Mouse (Mus musculus) CH12.LX (cell line): ENCODE measurements at regions not wholly inside any gene's neighbourhood (a gene's known extent, or its start where the extent isn't known, plus 50 kb on each side); places are given as distances from the start of the nearest gene placed in this dataset.

Experiments
- DNase-seq: peaks from one replicate; pipeline ENCODE4 v3.0.0-alpha.2; 2013; ENCODE audit errors: extremely low read depth
- H3K27ac ChIP-seq: 2 replicates; pipeline ENCODE4 v1.5.1; 2012; ENCODE audit warnings: low read depth, mild to moderate bottlenecking, control low read depth, moderate library complexity; ENCODE audit not compliant: insufficient read depth
- H3K27me3 ChIP-seq: replicated peaks from 2 replicates; pipeline ENCODE3; 2012; ENCODE audit warnings: inconsistent platforms
- H3K36me3 ChIP-seq, 2 experiments: replicated peaks in 1 of 2; 2 replicates each; pipeline versions ENCODE3 to v1.6.1; 2012; ENCODE audit warnings: inconsistent platforms in 1 of 2, low read length in 1 of 2, mild to moderate bottlenecking in 1 of 2, mixed read lengths in 1 of 2, moderate library complexity in 1 of 2; ENCODE audit not compliant: control insufficient read depth in 1 of 2, insufficient read depth in 1 of 2
- H3K4me1 ChIP-seq, 2 experiments: 2 replicates each; pipeline ENCODE4 v1.6.1; 2012; ENCODE audit warnings: inconsistent platforms in 1 of 2, moderate library complexity in 1 of 2; ENCODE audit not compliant: insufficient read depth in 2 of 2, control insufficient read depth in 1 of 2
- H3K4me2 ChIP-seq: 2 replicates; pipeline ENCODE4 v1.6.1; 2012; ENCODE audit warnings: low read depth, mild to moderate bottlenecking, control low read depth; ENCODE audit not compliant: poor library complexity, insufficient read depth, severe bottlenecking
- H3K4me3 ChIP-seq, 3 experiments: fragments of 150-350 bp in 1 of 3; sonication (generic) in 1 of 3; replicated peaks in 1 of 3; 2 replicates each; pipeline versions ENCODE3 to v1.5.1; 2011 to 2012; ENCODE audit warnings: low read depth in 2 of 3, low read length in 2 of 3, mild to moderate bottlenecking in 2 of 3, moderate library complexity in 2 of 3, control low read depth in 1 of 3, improper control_type of control experiment in 1 of 3, inconsistent platforms in 1 of 3, mixed read lengths in 1 of 3; ENCODE audit not compliant: poor library complexity in 1 of 3
- H3K79me2 ChIP-seq: replicated peaks from 2 replicates; pipeline ENCODE4 v1.6.1; 2012; ENCODE audit warnings: mild to moderate bottlenecking, moderate library complexity; ENCODE audit not compliant: control insufficient read depth, poor library complexity, insufficient read depth, severe bottlenecking; ENCODE audit errors: extremely low read depth
- H3K9ac ChIP-seq: 2 replicates; pipeline ENCODE4 v1.6.1; 2012; ENCODE audit warnings: low read depth, mild to moderate bottlenecking, control low read depth, moderate library complexity; ENCODE audit not compliant: insufficient read depth
- H3K9me3 ChIP-seq: replicated peaks from 2 replicates; pipeline ENCODE3; 2012; ENCODE audit warnings: low read length, inconsistent platforms, mixed read lengths
- BHLHE40 ChIP-seq: IDR thresholded peaks from 2 replicates; pipeline ENCODE4 v1.6.1; 2011; ENCODE audit warnings: mild to moderate bottlenecking, low read depth, low read length, improper control_type of control experiment
- CHD2 ChIP-seq: IDR thresholded peaks from 2 replicates; pipeline ENCODE4 v1.6.1; 2011; ENCODE audit warnings: low read length, improper control_type of control experiment
- GABPA ChIP-seq: IDR thresholded peaks from 2 replicates; pipeline ENCODE4 v1.6.1; 2012; ENCODE audit warnings: low read depth, low read length, improper control_type of control experiment, inconsistent platforms; ENCODE audit not compliant: insufficient replicate concordance
- HCFC1 ChIP-seq: IDR thresholded peaks from 2 replicates; pipeline ENCODE4 v1.6.1; 2012; ENCODE audit warnings: low read depth, mild to moderate bottlenecking, inconsistent platforms, low read length, improper control_type of control experiment
- JUN ChIP-seq: IDR thresholded peaks from 2 replicates; pipeline ENCODE4 v1.6.1; 2011; ENCODE audit warnings: low read depth, mild to moderate bottlenecking, low read length, improper control_type of control experiment, moderate library complexity; ENCODE audit not compliant: insufficient read depth
- JUND ChIP-seq: conservative IDR thresholded peaks from 2 replicates; pipeline ENCODE4 v1.6.1; 2011; ENCODE audit warnings: low read depth, low read length, improper control_type of control experiment
- KAT2A ChIP-seq: IDR thresholded peaks from 2 replicates; pipeline ENCODE4 v1.6.1; 2012; ENCODE audit warnings: low read length, improper control_type of control experiment, inconsistent platforms; ENCODE audit not compliant: insufficient replicate concordance
- MEF2A ChIP-seq: IDR thresholded peaks from 2 replicates; pipeline ENCODE4 v1.6.1; 2014; ENCODE audit warnings: low read depth, mild to moderate bottlenecking, inconsistent platforms, low read length, improper control_type of control experiment, borderline replicate concordance
- NRF1 ChIP-seq: IDR thresholded peaks from 2 replicates; pipeline ENCODE4 v1.6.1; 2014; ENCODE audit warnings: low read depth, mild to moderate bottlenecking, inconsistent platforms, low read length, improper control_type of control experiment, moderate library complexity
- RAD21 ChIP-seq: IDR thresholded peaks from 2 replicates; pipeline ENCODE4 v1.6.1; 2011; ENCODE audit warnings: low read depth, mild to moderate bottlenecking, low read length, improper control_type of control experiment, moderate library complexity
- UBTF ChIP-seq: IDR thresholded peaks from 2 replicates; pipeline ENCODE4 v1.6.1; 2012; ENCODE audit warnings: low read depth, mild to moderate bottlenecking, inconsistent platforms, low read length, improper control_type of control experiment, moderate library complexity
- USF1 ChIP-seq: IDR thresholded peaks from 2 replicates; pipeline ENCODE4 v1.6.1; 2014; ENCODE audit warnings: low read depth, mild to moderate bottlenecking, inconsistent platforms, low read length, improper control_type of control experiment
- ZNF384 ChIP-seq: IDR thresholded peaks from 2 replicates; pipeline ENCODE4 v1.6.1; 2012; ENCODE audit warnings: low read depth, low read length, improper control_type of control experiment, inconsistent platforms
- dilution Hi-C: fragments of 300-500 bp; cut with MboI; formaldehyde crosslinking; loops from 2 replicates; pipeline ENCODE4 v1.14.3; 2020; ENCODE audit warnings: low sequenced_read_pairs; ENCODE audit not compliant: extremely low pct_unique_long_range_greater_than_20kb, extremely low pct_ligation_motif_present
- in situ Hi-C: fragments of 300-500 bp; cut with MboI; formaldehyde crosslinking; loops from 3 replicates; pipeline ENCODE4 v1.14.3; 2019; ENCODE audit warnings: low sequenced_read_pairs, low pct_ligation_motif_present, low pct_unique_long_range_greater_than_20kb, mixed read lengths

- Histone ChIP-seq H3K36me3 (no peaks in the 10 kb centered on the region), H3K27me3 (no peaks in the 10 kb centered on the region), H3K9me3 (no peaks in the 10 kb centered on the region), H3K4me1 (peaks cover 0 to 7% of the 10 kb centered on the region in 2 experiments; a peak in 2 of 4 replicates), H3K9ac (no peak overlapping the region), H3K4me2 (no peak overlapping the region), H3K27ac (no peak overlapping the region), H3K79me2 (no peaks in the 10 kb centered on the region), H3K4me3 (no peak overlapping the region)
- in situ Hi-C loops (no loop called here), dilution Hi-C loops (no loop called here)
- no peak for DNase-seq
- no peak for TF ChIP-seq JUND
- TF ChIP-seq ZNF384 = no peak
- TF ChIP-seq JUN = no peak
- TF ChIP-seq HCFC1 = no peak
Observed at GRCm38 (mm10) chr3:38360974-38361373, 123.7 kb downstream of the Ankrd50 start.

DNA sequence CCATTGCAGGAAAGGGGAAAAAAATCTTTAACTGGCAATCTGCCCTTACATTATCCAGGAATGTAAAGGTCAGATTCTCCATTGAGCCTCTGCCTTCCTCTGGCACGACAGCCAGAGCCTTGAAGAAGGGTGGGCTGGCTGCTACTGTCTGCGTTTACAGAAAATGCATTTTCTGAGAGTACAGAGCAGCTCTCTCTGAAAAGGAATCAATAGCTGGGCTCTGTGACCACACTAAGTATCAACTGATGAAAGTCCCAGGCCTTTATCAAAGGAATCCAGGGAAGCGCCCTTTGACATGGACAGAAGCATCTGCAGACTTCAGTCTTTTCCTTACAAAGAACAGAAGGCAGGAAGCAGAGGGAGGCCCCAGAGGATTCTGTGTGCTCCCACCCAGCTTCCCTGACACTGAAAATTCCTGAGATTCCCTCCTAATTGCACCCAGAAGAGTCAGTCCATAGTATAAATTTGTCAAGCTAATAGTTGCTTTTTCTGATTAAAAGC is 124.2 kb downstream of the Ankrd50 start:
- Histone ChIP-seq H3K27ac (no peak overlapping the region), H3K4me1 (peaks cover 0 to 7% of the 10 kb centered on the region in 2 experiments; a peak in 2 of 4 replicates), H3K4me2 (no peak overlapping the region), H3K9me3 (no peaks in the 10 kb centered on the region), H3K9ac (no peak overlapping the region), H3K36me3 (no peaks in the 10 kb centered on the region), H3K4me3 (no peak overlapping the region), H3K79me2 (no peaks in the 10 kb centered on the region), H3K27me3 (no peaks in the 10 kb centered on the region)
- dilution Hi-C loops (no loop called here), in situ Hi-C loops (no loop called here)
- TF ChIP-seq MEF2A (no peak), RAD21 (no peak), BHLHE40 (no peak), KAT2A (no peak), JUND (no peak), GABPA (no peak), UBTF (no peak), NRF1 (no peak), CHD2 (no peak), USF1 (no peak)
- no peak for DNase-seq
